Mouse (Mus musculus) forebrain, postnatal 0 days (tissue): ENCODE data around the gene Oog2. TPM values are rescaled to one million over a fixed set of nuclear protein-coding genes. Genes with fewer than 3 reads are reported as not detected.
"Not testable (repeated sequence)": the region's sequence is repeated elsewhere in the genome, so short reads cannot be mapped to it uniquely, and the experiment has no call there.

Experiments
- ATAC-seq: fragments of 200-750 bp; cut with Nextera tagmentation; 2 replicates; pipeline ENCODE4 v1.8.0; 2017; ENCODE audit warnings: mild to moderate bottlenecking, moderate library complexity
- DNase-seq: peaks from one replicate; pipeline ENCODE4 v3.0.0-alpha.2; 2015
- H3K27ac ChIP-seq: fragments of 300-500 bp; sonication (generic); 2 replicates; pipeline ENCODE4 v1.5.1; 2014; ENCODE audit warnings: low read depth, mild to moderate bottlenecking, antibody characterized with exemption, low read length, moderate library complexity, mixed read lengths
- H3K27me3 ChIP-seq: fragments of 300-500 bp; sonication (generic); 2 replicates; pipeline ENCODE4 v1.6.1; 2014; ENCODE audit warnings: mild to moderate bottlenecking, low read length, mixed read lengths; ENCODE audit not compliant: insufficient read depth
- H3K36me3 ChIP-seq: fragments of 300-500 bp; sonication (generic); 2 replicates; pipeline ENCODE4 v1.6.1; 2014; ENCODE audit warnings: mild to moderate bottlenecking, moderate library complexity; ENCODE audit not compliant: insufficient read depth
- H3K4me1 ChIP-seq: fragments of 300-500 bp; sonication (generic); 2 replicates; pipeline ENCODE4 v1.6.1; 2014; ENCODE audit warnings: antibody characterized with exemption; ENCODE audit not compliant: insufficient read depth
- H3K4me2 ChIP-seq: fragments of 300-500 bp; sonication (generic); 2 replicates; pipeline ENCODE4 v1.6.1; 2014; ENCODE audit warnings: low read depth, mild to moderate bottlenecking, moderate library complexity
- H3K4me3 ChIP-seq: fragments of 300-500 bp; sonication (generic); 2 replicates; pipeline ENCODE4 v1.5.1; 2014; ENCODE audit warnings: low read depth, low read length, mixed read lengths
- H3K9ac ChIP-seq: fragments of 300-500 bp; sonication (generic); 2 replicates; pipeline ENCODE4 v1.6.1; 2014; ENCODE audit warnings: mild to moderate bottlenecking
- H3K9me3 ChIP-seq: fragments of 300-500 bp; sonication (generic); 2 replicates; pipeline ENCODE4 v1.6.1; 2016; ENCODE audit warnings: low read length
- CTCF ChIP-seq: sonication (generic); IDR thresholded peaks from 2 replicates; pipeline ENCODE4 v1.5.1; 2016; ENCODE audit warnings: antibody characterized with exemption, control low read depth, low read depth
- WGBS: fragments of 180-500 bp; shearing (Covaris S2); extraction: QIAGEN DNeasy Blood & Tissue Kit; methylation state at CpG from one replicate; pipeline ENCODE4 v1.1.7; 2014; 5-methylcytosine and 5-hydroxymethylcytosine counted together
- polyA plus RNA-seq: library from polyadenylated mRNA; unstranded; fragments of >200 nt; fragmentation: Nextera tagmentation; extraction: Ambion mirVana; gene quantifications from 2 replicates; pipeline ENCODE4 v1.2.1, GENCODE M21; 2015
- total RNA-seq: library from RNA; depleted of rRNA; stranded (reverse); fragments of >200 nt; gene quantifications from 2 replicates; pipeline ENCODE4 v1.2.3, GENCODE M21; 2014; rRNA removed

Oog2 gene
- total RNA-seq (not detected in 2 replicates), polyA plus RNA-seq (not detected in 2 replicates)

GRCm38 (mm10) chr4:144190419-144190818 is at the start of gene Oog2:
Gene Oog2, plus strand, starts transcription at chr4:144190719.
- Histone ChIP-seq H3K27ac (no peak within 1 kb of the TSS), H3K4me3 (no peak within 1 kb of the TSS), H3K4me2 (no peak within 1 kb of the TSS), H3K4me1 (no peaks in the 10 kb centered on the region), H3K9me3 (peaks cover 8% of the 10 kb centered on the region; the same call in 1 of the 2 replicates), H3K9ac (no peak within 1 kb of the TSS), H3K36me3 (no peaks in the 10 kb centered on the region), H3K27me3 (no peaks in the 10 kb centered on the region)
- DNase-seq: no peak
- ATAC-seq: no peak
- TF ChIP-seq CTCF: no peak
- WGBS: 41% methylated on average over 1 of the region's 1 CpGs

GRCm38 (mm10) chr4:144162563-144162962 is 28.0 kb upstream of the Oog2 start, which contains the start of gene Oog3:
Gene Oog3, minus strand, starts transcription at chr4:144162663.
- H3K9ac ChIP-seq: no peak within 1 kb of the TSS
- 86% methylated on average over 1 of the region's 1 CpGs for WGBS
- no peak within 1 kb of the TSS for H3K4me2 ChIP-seq
- H3K27ac ChIP-seq: no peak within 1 kb of the TSS
- TF ChIP-seq CTCF: no peak
- no peak within 1 kb of the TSS for H3K4me3 ChIP-seq
- H3K36me3 ChIP-seq: no peaks in the 10 kb centered on the region
- H3K4me1 ChIP-seq: no peaks in the 10 kb centered on the region
- no peaks in the 10 kb centered on the region for H3K27me3 ChIP-seq
- DNase-seq: no peak
- no peak for ATAC-seq
- peaks cover 12% of the 10 kb centered on the region; the same call in 1 of the 2 replicates for H3K9me3 ChIP-seq

- not testable (repeated sequence) for H3K27ac ChIP-seq, H3K9ac ChIP-seq, ATAC-seq, H3K27me3 ChIP-seq, H3K4me2 ChIP-seq, DNase-seq, H3K36me3 ChIP-seq, H3K4me1 ChIP-seq, H3K4me3 ChIP-seq, H3K9me3 ChIP-seq
- 80% methylated on average over 1 of the region's 1 CpGs for WGBS
Observed at GRCm38 (mm10) chr4:144213218-144213617, 22.7 kb downstream of the Oog2 start, which contains the start of gene C87977. Gene C87977, minus strand, starts transcription at chr4:144213318.

Other genes with a start within 250 kb of the Oog2 start
- not detected in 2 replicates for gene Pramef25, start 239.7 kb upstream of the Oog2 start, total RNA-seq
- gene Pramef25, start 239.7 kb upstream of the Oog2 start, polyA plus RNA-seq: not detected in 2 replicates
- gene Gm13101, start 223.8 kb upstream of the Oog2 start, total RNA-seq: not detected in 2 replicates
- not detected in 2 replicates for gene Gm13101, start 223.8 kb upstream of the Oog2 start, polyA plus RNA-seq
- gene Pramef17, start 196.3 kb upstream of the Oog2 start, total RNA-seq: not detected in 2 replicates
- gene Pramef17, start 196.3 kb upstream of the Oog2 start, polyA plus RNA-seq: not detected in 2 replicates
- gene Pramel4, start 131.6 kb upstream of the Oog2 start, total RNA-seq: not detected in 2 replicates
- not detected in 2 replicates for gene Pramel4, start 131.6 kb upstream of the Oog2 start, polyA plus RNA-seq
- gene Gm13102, start 84.2 kb upstream of the Oog2 start, total RNA-seq: not detected in 2 replicates
- not detected in 2 replicates for gene Gm13102, start 84.2 kb upstream of the Oog2 start, polyA plus RNA-seq
- gene Oog3, start 28.1 kb upstream of the Oog2 start, total RNA-seq: not detected in 2 replicates
- gene Oog3, start 28.1 kb upstream of the Oog2 start, polyA plus RNA-seq: not detected in 2 replicates
- not detected in 2 replicates for gene C87977, start 22.6 kb downstream of the Oog2 start, total RNA-seq
- gene C87977, start 22.6 kb downstream of the Oog2 start, polyA plus RNA-seq: not detected in 2 replicates
- gene Pramel5, start 89.8 kb downstream of the Oog2 start, total RNA-seq: not detected in 2 replicates
- gene Pramel5, start 89.8 kb downstream of the Oog2 start, polyA plus RNA-seq: not detected in 2 replicates
- gene Gm13128, start 139.5 kb downstream of the Oog2 start, total RNA-seq: not detected in 2 replicates
- gene Gm13128, start 139.5 kb downstream of the Oog2 start, polyA plus RNA-seq: not detected in 2 replicates
- gene Gm13119, start 167.2 kb downstream of the Oog2 start, total RNA-seq: not detected in 2 replicates
- gene Gm13119, start 167.2 kb downstream of the Oog2 start, polyA plus RNA-seq: not detected in 2 replicates
- gene Pramef20, start 187.2 kb downstream of the Oog2 start, total RNA-seq: not detected in 2 replicates
- gene Pramef20, start 187.2 kb downstream of the Oog2 start, polyA plus RNA-seq: not detected in 2 replicates
- gene Pramef12, start 217.7 kb downstream of the Oog2 start, total RNA-seq: not detected in 2 replicates
- gene Pramef12, start 217.7 kb downstream of the Oog2 start, polyA plus RNA-seq: not detected in 2 replicates
- gene 1700012P22Rik, start 248.1 kb downstream of the Oog2 start, total RNA-seq: not detected in 2 replicates
- not detected in 2 replicates for gene 1700012P22Rik, start 248.1 kb downstream of the Oog2 start, polyA plus RNA-seq